Mouse (Mus musculus): ENCODE data around the gene Rab9.

Gene Rab9

GRCm38 (mm10) chrX:166444552-166444951 is 35.1 kb downstream of the Rab9 start:
- DNase-seq, result no peak

- peak; percentile 88 to 89 for DNase-seq
Measured at GRCm38 (mm10) chrX:166440616-166441063, 39.0 kb downstream of the Rab9 start, which contains the start of gene Ofd1. Gene Ofd1 (minus strand): TSS chrX:166440704.

- DNase-seq, result peak; percentile 32 to 43
Measured at GRCm38 (mm10) chrX:166440036-166440615, 39.5 kb downstream of the Rab9 start, which contains the start of gene Trappc2. Gene Trappc2 (plus strand): TSS chrX:166440574.

- DNase-seq, result no peak
Measured at GRCm38 (mm10) chrX:166434812-166435211, 44.9 kb downstream of the Rab9 start.

GRCm38 (mm10) chrX:166416196-166416595 is 63.5 kb downstream of the Rab9 start:
- DNase-seq, result peak; percentile 45

GRCm38 (mm10) chrX:166407865-166408264 is 71.8 kb downstream of the Rab9 start:
- DNase-seq, result no peak

Measured in cerebellum, postnatal 36 days (tissue).